Mouse (Mus musculus): ENCODE measurements around the gene 2310002L09Rik.
"Not testable (repeated sequence)": the region's sequence is repeated elsewhere in the genome, so short reads cannot be mapped to it uniquely, and the experiment has no call there.

DNA sequence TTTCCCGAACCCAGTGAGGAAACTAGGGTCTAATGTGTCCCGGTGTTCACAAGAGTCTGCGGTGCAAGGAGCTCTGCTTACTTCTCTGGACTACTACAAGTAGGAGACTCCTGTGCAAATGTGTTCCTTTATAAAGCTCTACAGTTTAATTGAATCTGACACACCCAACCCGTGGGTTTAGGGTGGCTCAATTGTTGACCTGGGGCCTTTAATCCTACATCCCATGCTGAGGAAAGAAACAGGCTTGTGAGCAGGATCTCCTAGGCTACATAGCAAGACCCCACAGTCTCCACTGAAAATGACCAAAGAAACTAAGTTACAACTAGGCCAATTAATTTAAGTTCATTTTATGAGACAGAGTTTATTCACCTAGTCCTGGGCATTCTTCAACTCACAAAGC lies 59.6 kb downstream of the 2310002L09Rik start, which contains the start of gene Gm11757:
- TF ChIP-seq CTCF (IDR thresholded peaks at IDR 0.05; ENCODE audit: extremely low read depth, insufficient read depth, insufficient read length, insufficient replicate concordance); POLR2A (IDR thresholded peaks at IDR 0.05; ENCODE audit: low read depth, low read length): not testable (repeated sequence)
